Mouse (Mus musculus): Measurements from ENCODE around the gene Gm20824. TPM values are rescaled to one million over a fixed set of nuclear protein-coding genes. Genes with fewer than 3 reads are reported as not detected.
"Not testable (repeated sequence)": the region's sequence is repeated elsewhere in the genome, so short reads cannot be mapped to it uniquely, and the experiment has no call there.

The Gm20824 gene
- polyA plus RNA-seq (2014; fragmentation: Nextera tagmentation; extraction: Ambion mirVana): not detected in 2 replicates

DNA sequence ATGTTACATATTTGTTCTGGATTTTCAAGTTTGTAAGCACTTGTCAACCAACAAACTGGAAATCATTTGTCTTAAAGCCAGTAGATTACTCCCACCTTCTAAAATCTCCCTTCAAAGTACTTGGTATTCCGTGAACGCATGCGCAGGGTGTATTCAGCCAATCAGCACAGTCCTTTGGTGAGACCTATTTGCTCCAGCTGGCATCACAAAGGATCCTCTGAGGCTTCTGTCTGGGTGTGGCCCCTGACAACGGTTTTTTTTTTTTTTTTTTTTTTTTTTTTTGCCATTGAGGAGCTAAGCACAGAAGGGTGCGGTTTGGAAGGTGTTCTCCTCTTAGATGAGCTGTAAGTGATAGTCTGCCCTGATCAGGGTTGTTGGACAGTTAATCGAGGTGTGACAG is at the start of gene Gm20824:
Gm20824 (plus strand) TSS at position 301 of the 400 bp plus-strand sequence.
- not testable (repeated sequence) for H3K4me1 ChIP-seq (ENCODE audit: insufficient read depth); ATAC-seq (ENCODE audit: insufficient read depth)

More for the DNA sequence above, at the start of gene Gm20824:
- WGBS: no CpG with 5 or more reads among the region's 6 CpGs
- not testable (repeated sequence) for H3K4me2 ChIP-seq; H3K4me3 ChIP-seq (ENCODE audit: low read depth, low read length); H3K9me3 ChIP-seq (ENCODE audit: low read depth, low read length); DNase-seq; H3K27ac ChIP-seq (ENCODE audit: low read depth); H3K36me3 ChIP-seq (ENCODE audit: insufficient read depth); H3K9ac ChIP-seq; H3K27me3 ChIP-seq (ENCODE audit: insufficient read depth, low read length)

Other genes starting within 250 kb of the Gm20824 start
- gene Gm20825, start 186.4 kb upstream of the Gm20824 start, polyA plus RNA-seq (2014; fragmentation: Nextera tagmentation; extraction: Ambion mirVana): not detected in 2 replicates

All from lung, embryonic 14.5 days (tissue).